Mouse (Mus musculus) gastrocnemius, postnatal 10 days (tissue): ENCODE measurements around the gene Dusp15. TPM values are rescaled to one million over a fixed set of nuclear protein-coding genes. Genes with fewer than 3 reads are reported as not detected.

Experiments used
- DNase-seq: peaks from one replicate; pipeline ENCODE4 v3.0.0; 2021; ENCODE audit warnings: mixed read lengths
- total RNA-seq, 2 experiments: library from RNA; stranded (reverse); gene quantifications; 2 replicates each; pipeline ENCODE4 v1.2.3; 2021

Dusp15 gene
- total RNA-seq, 2 experiments from 2014 or later, result 2.5 to 3.1 TPM

DNA sequence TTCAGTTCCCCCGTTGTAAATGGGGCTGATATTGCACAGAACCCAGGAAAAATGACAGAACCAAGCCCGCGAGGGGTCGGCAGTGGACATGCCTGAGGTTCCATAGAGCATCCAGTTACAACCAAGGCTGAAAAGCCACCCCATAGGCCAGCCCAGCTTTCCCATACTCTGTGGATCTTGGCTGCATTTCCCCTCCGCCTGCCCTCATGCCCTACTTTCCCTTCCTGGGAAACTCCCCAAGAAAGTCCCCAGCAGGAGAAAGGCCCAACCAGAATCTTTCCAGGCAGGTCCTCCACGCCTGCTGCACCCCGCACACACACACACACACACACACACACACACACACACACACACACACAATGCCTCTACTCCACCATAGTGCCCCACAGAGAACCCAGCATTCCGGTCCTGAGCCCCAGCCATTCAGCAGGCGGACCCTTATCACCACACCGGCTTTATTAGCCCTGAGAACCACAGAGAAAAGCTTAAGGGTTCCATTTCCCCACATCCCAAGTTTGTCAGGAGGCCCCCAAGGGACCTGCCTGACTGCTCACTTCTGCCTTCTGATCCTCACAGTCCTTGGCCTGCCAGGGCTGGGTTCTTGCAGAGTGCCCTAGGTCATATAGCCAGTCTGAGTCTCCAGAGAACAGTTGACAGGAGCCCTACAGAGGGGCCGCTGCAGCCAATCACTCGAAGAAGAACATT is 19.9 kb downstream of the Dusp15 start:
- no peak for DNase-seq

DNA sequence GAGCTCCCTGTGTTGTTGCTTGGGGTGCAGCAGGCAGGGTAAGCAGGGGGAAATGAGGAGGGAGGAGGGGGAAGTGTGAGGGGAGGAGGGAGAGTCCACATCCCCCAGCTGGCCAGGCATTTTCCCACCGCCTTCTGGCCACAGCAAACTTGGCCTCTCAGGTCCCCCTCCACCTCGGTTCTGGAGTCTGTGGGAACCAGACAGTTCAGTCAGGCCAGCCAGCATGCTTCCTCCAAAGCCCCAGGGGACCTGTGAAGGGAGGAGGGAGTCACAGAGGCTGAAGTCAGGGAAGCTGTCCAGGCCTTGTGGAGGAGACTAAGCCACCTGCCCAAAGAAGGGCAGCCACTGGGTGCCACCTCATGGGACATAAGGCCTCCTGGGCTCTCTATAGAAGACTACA is 21.2 kb downstream of the Dusp15 start:
- peak; percentile 41 for DNase-seq

DNA sequence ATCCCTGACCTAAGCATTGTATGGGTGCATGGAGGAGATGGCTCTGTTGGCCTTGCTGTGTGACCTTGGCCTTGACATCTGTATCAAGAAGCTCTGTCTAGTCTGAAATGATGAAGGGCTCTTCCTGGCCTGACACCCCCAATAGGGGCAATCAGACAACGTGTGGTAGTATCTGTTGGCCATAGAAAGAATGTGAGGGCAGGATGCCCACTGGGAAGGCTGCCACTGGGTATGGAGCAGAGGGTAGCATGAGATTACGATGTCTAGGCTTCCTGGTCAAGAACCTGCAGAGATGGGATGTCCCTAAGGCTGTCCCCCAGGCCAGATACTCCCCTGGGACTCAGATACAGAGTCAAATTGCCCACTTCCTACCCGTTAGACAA is 22.5 kb downstream of the Dusp15 start:
- DNase-seq, result no peak

DNA sequence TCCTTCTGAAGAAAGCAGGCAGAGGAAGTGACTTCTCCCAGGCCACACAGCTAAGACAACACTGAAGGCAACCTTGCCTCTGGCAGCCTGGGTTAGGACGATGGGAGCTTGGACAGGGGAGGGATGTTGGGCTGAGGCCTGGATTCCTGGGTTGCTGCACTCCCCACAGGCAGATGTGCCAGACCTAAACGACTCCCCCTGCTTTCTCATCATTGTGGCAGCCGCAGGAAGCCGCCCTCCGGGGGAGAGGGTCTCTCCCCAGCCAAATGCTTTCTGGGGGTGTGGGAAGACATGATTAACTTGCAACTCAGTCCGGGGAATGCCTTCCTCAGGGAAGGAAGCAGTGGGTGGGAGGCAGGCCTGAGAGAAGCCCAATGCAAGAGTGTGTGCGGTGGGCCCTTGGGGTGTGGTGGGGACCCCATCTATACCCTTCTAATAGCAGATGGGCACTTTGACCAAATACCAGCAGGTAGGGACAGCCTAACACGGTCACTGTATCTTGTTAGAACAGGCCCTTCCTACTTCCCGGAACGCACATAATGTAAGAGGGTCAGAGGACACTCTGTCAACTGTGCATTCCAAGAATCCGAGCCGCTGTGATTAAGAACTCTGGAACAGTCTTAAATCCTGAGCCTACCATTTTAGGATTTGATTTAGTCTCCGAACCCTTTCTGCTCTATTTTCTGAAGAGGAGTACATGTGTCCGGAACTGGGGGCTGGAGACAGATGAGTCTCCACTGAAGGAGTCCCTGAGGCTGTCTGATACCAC is 23.1 kb downstream of the Dusp15 start:
- DNase-seq, result no peak

DNA sequence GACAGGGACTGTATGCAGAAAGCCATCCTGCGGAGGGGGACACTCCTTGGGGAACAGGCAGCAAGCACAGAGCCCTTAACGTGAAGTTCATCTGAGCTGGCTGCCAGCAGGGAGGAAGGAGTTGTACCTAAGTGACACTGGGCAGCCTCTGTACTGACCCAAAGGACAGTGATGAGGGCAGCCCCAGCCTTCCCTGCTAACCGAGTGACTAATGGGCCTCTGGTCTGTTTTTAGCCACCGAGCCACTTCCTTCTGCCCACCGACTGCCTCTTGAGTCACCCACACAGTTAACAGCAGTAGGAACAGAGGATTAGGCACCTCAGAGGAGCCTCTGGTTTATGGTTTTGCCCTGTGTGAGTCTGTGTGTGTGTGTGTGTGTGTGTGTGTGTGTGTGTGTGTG is 24.1 kb downstream of the Dusp15 start:
- DNase-seq, result no peak

DNA sequence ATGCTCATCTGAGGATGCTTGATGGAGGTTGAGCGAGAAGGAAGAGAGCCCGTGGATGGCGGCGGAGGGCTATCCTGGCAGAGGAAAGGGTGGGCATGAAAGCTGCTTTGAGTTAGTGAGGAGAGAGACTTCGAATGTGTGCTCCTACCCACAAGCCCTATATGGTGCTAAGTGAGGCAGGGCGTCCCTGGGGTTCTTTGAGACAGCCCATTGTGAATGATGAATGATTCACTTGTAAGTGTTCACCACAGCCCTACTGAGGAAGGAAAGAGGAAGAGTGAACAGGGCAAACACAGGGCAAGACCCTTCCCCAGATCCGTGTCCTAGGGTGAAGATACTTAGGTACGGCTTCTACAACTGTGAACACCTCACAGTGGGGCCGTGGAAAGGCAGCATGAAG is 24.6 kb downstream of the Dusp15 start:
- no peak for DNase-seq

DNA sequence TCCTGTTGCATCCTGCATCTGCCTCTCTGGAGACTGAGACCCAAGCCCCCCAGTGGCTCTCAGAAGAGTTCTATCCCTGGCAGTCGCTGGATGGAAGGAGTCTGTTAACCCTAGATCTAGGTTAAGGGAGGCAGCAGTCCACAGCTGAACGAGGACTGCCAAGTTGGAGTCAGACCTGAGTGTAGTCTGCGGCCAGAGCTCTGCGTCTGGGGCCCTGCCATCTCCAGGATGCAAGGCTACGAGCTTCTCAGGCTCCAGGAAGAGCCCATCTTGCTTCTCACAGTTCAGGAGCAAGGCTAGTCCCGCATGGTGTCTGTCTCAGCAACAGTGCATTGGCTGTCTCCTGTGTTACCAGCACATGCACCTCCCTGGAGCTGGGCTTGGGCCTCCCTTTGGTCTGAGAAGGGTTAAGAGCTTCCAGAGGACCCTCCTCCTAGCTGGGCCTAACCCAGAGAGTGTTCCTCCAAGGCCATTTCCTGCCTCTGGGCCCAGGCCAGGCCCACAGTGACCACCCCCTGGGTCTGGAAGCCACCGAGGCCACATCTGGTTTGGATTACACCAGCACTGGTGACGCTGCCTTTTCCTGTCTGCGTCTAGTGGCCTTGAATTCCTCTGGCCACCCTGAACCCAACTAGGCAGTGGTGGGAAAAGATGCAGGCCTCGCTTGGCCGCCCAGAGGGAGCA is 26.2 kb downstream of the Dusp15 start:
- peak; percentile 70 for DNase-seq

DNA sequence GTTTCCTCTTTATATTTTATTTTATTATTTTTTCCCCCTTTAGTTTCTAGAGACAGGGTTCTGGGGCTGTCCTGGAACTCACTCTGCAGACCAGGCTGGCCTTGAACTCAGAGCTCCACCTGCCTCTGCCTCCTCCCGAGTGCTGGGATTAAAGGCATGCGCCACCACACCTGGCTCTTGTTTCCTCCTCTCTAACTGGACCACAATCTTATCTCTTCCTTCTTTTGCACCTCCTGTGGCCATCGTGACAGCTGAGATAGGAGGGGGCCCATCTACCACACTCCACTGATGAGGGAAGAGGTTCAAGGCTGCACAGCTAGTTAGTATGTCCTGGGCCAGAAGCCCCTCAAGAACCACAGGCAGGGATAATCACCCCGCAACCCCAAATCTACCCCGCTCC is 27.0 kb downstream of the Dusp15 start:
- no peak for DNase-seq

DNA sequence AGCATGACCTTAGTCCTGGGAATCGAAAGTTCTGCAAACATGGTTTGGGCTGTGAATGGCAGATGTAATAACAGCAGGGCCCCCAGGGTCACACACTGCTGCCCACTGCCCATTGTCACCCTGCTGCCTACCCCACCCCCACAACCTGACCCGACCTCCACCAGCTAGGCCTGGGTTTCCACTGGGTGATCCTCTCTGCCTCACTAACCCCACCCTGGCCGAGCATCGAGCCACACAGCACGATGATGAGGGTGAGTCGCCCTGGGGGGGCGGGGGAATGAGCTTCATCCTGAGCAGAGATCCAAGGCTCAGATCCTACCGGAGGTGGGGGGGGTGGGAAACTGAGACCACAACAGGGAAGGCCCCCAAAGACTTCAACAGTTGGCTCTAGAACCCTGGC is 27.4 kb downstream of the Dusp15 start:
- DNase-seq, result no peak

DNA sequence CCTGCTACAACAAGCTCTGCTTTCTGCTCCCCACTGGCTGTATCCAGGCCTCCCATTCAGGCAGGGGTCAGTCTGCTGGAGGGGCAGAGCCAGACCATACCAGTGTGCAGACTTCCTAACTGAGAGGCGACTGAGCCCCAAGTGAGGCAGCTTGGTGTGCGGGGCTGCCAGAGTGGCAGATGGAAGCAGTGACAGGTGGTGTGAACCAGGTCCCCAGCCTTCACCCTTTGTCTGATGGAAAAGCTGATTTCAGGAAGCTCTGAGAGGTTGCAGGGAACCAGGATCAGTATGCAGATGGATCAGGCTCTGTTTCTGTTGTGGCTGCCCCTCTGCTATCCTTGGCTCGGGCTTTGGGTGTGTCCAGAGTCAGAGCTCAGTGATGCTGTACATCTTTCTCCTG is 27.9 kb downstream of the Dusp15 start:
- DNase-seq, result no peak

DNA sequence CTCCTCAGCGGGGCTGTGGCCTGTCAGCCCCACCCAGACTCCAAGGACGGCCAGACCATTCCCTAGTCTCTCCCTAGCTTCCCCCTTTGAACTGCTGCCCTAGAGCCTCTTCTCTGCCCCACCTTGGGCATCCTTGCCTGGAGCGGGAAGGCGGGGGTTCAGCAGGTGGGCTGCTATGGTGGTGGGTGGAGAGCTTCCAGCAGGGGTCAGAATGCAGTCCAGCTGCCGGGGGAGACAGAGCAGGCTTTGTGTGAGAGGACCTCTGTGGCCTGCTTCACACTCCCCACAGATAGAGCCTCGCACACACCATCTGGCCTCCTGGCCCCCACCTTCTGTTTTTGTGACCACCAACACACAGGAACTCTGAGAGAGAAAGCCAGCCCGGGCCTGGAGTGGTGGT is 29.1 kb downstream of the Dusp15 start:
- no peak for DNase-seq

DNA sequence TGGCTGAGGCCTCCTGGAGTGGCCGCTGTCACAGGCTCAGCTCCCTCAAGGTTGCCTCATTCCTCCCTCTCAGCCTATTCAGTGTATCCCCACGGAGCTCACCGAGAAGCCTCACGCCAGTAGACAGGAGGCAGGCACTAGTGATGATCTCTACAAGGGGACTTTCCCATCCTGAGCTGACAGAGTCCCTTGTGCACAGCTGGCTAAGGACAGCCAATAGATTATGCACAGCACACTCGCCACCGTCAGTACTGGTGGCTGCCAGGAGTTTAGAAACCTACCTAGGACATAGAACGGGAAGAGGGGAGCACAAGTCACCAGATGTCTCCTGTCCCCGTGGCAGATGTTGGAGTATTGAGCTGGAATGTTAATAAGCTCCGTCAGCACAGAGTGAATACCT is 33.8 kb downstream of the Dusp15 start:
- DNase-seq, result no peak

DNA sequence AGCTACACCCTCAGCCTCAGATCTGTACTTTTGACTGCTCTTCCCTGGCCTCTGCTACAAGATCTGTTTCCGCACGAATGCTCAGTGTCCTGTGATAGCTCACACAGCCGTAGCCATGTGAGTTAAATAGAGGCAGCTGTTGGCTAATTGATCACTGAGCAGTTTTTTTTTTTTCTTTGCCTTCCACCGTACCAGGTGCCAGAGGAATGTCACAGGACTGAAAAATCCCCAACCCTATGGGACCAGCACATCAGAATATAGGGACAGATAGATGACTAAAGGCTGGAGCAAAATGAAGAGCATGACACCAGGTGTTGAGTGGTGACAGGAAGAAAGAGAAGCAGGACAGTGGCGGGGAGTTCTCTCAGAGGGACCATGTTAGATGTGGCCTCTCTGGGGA is 35.4 kb downstream of the Dusp15 start:
- DNase-seq, result no peak

DNA sequence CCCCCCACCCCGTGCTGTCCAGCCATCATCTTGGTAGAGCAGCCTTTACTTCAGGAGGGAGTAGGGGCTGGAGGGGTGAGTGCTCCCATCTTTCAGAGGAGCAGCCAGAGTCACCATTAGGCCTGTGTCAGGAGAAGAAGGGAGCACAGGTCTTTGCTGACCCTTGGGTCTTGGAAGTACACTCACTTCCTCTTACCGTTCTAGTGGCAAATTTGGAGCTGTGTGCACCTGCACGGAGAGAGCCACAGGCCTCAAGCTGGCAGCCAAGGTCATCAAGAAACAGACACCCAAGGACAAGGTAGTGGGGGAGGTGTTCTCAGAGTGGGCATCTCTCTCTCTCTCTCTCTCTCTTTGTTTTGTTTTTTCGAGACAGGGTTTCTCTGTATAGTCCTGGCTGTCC is 36.0 kb downstream of the Dusp15 start:
- no peak for DNase-seq

DNA sequence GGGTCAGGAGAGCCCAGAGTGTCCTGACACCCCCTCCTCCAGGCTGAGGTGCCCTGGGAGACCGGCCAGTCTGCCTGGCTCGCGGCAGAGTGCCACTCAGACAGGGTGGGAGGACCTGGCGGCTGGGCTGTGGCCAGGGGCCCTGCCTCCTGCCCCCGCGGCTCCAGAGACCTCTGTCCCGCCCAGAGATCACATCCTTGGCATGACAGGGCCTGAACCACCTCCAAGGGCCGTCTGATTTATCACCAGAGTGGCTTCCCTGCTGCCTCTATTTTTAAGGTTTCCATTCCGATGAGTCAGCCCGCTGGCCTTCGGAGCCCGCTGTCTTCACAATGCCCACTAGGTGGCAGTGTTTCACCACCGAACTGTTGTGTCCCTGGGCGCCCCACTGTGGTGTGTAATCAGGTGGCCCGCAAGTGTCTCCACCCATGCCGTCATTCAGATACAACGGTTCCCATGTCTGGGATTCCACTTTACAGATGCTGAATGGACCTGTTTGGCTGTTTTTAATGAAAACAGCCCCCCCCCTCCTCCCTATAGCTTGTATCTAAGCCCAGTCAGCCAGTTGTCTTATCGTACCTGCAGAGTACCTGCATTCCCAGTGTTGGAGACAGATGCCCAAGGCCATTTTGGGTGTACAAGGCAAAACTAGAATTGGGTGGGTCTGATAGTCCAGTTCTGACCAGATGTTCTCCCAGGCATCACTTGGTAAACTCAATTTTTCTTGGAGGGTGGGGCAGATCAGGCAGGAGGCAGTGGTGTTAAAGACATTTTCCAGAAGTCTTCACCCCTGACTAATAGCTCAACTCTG is 37.0 kb downstream of the Dusp15 start:
- DNase-seq, result peak; percentile 86

DNA sequence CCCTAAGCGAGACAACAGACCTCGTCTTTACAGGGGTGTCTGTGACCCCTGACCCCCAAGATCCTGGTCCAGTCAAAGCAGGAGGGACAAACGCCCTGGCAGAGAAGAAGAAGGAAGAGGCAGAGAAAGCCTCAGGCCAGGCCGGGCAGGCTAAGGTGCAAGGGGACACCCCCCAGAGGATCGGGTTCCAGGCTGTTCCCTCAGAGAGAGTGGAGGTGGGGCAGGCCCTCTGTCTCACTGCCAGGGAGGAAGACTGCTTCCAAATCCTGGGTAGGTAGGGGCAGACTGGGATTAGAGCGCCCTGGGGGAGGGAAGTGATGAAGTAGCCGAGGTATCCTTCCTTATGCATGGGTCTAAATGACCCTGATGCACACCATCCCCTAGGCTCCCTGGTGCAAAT is 38.0 kb downstream of the Dusp15 start:
- DNase-seq, result peak; percentile 48

DNA sequence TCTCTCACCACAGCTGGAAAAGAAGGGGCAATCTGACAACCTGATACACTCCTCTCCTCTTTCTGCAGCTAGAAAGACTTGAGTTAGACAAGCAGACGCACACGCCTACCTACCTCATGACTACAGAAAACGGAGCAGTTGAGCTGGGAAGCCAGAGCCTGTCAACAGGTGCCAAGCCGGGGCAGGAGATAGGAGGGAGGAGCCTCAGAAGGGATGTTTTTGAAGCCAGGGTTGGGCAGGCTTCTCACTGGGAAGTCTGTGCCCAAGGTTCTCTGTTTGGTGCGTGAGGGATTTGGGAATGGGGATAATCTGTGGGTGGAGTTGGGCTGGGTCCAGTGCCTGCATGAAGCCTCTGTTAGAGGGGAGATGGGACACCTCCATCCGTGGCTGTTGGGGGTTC is 40.1 kb downstream of the Dusp15 start:
- DNase-seq, result peak; percentile 30

DNA sequence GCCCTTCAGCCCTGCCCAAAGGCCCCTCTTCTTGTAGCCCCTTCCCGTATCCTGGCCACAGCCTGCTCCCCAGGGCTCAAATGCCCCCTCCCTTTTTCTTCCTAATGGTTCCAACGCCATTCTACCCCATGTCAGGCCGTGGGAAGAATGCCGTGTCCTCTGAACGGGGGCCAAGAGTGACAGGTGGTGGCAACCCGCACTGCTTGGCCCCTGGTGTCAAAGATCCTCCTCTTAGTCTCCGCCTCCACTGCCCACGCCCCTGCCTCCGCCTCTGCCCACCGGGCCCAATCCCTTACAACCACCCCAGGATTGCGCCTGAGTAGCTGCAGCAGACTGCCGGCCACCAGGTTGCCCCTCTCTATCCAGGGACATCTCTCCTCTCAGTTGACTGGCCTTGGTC is 40.5 kb downstream of the Dusp15 start, which contains the start of gene Mylk2:
Gene Mylk2, plus strand, starts transcription at position 322 of the 400 bp plus-strand sequence.
- peak; percentile 83 for DNase-seq

DNA sequence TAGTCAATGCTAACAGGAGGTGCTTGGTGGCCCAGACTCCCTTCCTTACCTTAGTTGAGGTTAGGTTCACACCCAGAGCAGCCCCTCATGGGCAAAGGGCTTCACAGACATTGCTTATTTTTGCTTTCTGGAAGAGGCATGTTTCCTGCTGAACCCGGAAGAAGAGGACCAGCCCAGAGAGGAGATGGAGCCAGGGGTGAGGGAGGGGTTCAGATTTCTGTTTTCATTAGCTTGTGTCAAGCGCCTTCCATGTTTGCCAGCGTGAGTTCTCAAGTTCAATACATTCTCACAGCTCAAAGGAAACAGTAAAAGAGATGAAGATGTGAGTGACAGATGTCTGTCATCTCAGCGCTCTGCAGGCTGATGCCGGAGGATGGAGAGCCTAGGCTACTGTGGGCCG is 41.6 kb downstream of the Dusp15 start:
- no peak for DNase-seq

DNA sequence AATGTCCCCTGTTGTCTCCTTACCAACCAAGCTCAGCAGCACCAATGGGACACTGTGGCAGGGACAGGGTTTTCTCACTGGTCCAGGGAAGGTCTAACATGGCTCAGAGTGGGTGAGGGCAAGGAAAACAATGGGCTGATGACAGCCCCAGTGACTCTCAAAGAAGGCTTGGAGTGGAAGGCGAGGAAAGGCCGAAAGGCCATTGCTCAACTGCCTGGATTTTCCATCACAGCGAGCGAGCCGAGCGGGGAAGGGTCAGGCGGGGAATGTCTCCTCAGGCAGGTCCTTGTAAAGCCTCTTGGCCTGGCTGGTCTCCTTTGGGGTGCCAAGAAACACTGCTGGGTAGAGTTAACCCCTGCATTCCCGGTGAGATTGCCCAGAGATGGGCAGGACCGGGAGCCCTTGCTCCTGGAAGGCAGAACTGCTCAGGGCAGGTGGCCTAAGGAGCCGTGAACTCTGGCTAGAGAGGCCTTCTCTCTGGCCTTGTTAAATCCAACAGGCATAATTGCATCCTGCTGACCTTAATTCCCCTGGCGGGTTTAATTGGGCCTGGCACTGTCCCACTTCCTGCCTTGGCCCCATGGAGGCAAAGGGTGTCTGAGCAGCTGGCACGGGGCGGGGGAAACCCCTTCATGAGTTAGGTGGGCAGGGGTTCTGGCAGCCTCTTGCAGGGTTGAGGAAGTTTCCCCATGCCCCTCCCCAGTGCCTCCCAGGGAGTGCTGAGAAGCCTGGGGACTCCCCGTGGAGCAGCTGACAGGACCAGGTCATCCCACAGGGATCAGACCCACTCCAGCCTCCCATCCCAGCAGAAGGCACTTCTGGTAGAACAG is 44.2 kb downstream of the Dusp15 start:
- peak; percentile 40 for DNase-seq

DNA sequence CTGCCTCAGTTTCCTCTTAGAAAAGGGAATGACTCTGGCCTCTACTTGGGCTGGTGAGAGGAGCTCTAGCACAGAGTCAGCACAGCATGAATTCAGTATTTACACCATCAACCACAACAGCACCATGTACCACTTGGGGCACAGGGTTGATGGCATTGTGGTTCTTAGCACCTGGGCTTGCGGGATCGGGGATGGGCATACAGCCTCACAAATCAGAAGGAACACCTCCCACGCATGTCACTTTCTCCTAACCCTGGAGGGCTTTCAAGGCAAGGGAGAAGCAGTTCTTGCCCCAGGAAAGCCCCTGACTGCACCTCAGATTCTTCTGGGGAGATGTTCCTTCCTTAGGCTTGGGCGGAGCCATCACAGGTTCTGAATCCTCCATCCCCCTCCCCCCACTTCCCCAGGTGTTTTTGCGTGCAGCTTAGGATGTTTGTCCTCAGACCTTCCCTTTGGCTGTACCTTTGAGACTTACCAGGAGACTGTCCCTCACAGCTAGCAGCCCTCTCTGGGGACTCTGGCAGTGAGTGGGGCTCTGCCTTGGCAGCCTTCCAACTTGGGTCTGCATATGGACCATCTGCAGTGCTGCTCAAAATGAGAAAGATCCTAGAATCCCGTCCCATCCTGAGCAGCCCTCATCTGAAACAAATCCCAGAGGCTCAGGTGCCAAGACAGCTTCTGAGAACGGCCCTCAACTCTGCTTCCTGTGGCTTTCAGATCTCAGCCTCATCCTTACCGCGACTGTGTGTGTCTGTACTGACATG is 45.0 kb downstream of the Dusp15 start:
- no peak for DNase-seq
